In the genomic region with DNA sequence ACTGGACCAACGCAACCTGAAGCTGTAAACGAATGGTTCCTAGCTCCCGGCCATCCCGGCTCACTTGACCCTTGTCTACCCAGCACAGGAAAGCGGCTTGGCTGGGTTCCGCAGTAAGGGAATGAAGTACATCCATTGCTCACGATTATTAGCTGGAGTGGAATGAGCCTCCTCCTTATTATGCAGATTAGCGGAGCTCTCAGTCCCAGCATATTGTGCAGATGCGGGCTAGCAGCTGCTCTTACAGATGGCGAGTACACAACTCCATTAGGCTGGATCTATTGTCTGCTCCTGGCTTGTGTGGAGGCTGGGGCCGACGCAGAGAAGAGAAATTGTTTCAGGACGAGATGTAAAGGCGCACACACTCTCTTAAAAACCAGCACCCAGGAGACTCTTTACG, we compare ENCODE assay signal across 9 mouse cellular contexts.
A peak's percentile ranks its signal among the peaks of the same experiment; 100 is the strongest.
DNase-seq lines count a peak whose midpoint lies in the region; ATAC-seq lines count a peak whose summit lies in the region.
"Had no signal": no experiment of that assay in that cellular context is flagged by ENCODE, and none has a peak within 500 bp of the region (broad histone marks: within the 10 kb centered on the region; RNA-seq: fewer than 3 reads in every experiment).

No protein-coding gene starts in this region.

- peak; percentile 7 for DNase-seq in kidney, postnatal 14 days
- DNase-seq in kidney, adult 18-20 months, result no peak
- DNase-seq in left cerebral cortex, postnatal 4 days, result peak; percentile 65
- peak; percentile 55 to 60 for DNase-seq in right cerebral cortex, postnatal 10 days (ENCODE audit: low spot score in 2 of 2)
- no peak for DNase-seq in yolk sac, embryonic 10.5 days (ENCODE audit: low spot score)
- no peak for DNase-seq in heart, postnatal 10 days
- no peak for DNase-seq in adrenal gland, adult 18-20 months (ENCODE audit: low spot score in 2 of 2)

- intact Hi-C loops in left cerebral cortex, postnatal 4 days (cut with DNase I), result no loop called here
- intact Hi-C loops in heart, postnatal 10 days (cut with DNase I), result no loop called here

- ATAC-seq in frontal cortex, adult (ENCODE audit: low TSS enrichment), result peak; percentile 17; the same call in 1 of the 2 replicates
- ATAC-seq: lung, postnatal 0 days had no signal

Comparison
In these comparisons a context has a peak if more than half of its experiments do, and no peak if none do; other contexts are left out.
1. DNase-seq: peak in kidney, postnatal 14 days (single experiment), left cerebral cortex, postnatal 4 days (single experiment) and right cerebral cortex, postnatal 10 days (2 of 2); none in kidney, adult 18-20 months (single experiment), yolk sac, embryonic 10.5 days (single experiment), heart, postnatal 10 days (0 of 2) and adrenal gland, adult 18-20 months (0 of 2).